Mouse (Mus musculus): Measurements from ENCODE around the gene Fstl4.

Gene Fstl4

DNA sequence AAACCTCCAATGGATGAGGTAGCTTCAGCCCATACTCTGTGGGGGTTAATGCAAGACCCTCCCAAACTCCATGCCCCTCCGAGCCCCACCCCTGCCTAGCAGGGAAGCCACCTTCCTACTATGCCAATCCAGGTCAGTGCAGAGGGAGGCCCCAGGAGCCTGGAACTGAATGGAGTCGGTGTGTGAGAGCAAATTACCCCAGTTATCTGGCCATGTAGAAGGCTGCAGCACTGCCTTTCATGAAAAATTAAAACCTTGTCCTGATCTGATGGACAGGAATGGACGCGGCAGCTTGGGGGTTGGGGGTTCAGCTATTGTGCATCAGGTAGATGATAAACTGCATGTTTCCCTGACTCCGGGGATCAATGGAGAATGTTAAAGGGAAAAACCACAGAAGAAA, 139.7 kb downstream of the Fstl4 start:
- DNase-seq (ENCODE audit: low spot score in 2 of 2), result no peak

GRCm38 (mm10) chr11:52910788-52911187, 146.4 kb downstream of the Fstl4 start:
- no peak for DNase-seq (ENCODE audit: low spot score in 2 of 2)

DNA sequence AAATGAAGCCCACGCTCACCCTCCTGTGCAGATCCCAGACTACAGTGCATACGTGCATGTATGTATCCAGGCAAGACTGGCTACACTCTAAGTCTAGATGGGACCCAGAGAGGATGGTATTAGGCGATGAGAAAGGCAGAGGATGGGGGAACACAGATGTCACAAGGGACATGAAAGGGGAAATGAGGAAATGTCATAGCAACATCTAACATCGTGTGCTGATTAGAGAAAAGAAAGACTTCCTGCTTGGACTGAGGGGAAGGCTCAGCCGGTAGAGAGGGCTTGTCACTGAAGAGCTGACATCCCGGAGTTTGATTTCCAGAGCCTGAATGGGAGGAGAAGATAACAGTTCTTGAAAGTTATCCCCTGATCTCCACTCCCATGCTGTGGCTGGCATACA, 150.0 kb downstream of the Fstl4 start:
- DNase-seq (ENCODE audit: low spot score in 2 of 2), result no peak

DNA sequence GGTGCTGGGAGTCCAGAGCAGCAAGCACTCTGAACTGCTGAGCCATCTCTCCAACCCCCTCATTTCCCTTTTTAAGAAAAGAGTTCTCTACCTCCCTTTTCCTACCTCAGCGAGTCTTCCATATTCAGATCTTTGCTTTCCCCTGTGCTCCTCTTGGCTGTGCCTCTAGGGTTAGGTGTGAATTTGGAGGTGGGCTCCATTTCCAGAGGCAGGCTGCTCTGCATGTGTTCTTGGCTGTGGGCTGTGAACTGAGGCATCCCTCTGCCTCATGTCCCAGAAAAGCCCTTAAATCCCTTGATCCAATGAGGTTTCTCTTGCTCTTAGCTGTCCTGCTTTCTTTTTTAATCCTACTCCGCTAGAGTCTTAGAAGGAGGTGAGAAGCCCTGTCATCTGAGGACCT, 151.2 kb downstream of the Fstl4 start:
- DNase-seq (ENCODE audit: low spot score in 2 of 2), result no peak

DNA sequence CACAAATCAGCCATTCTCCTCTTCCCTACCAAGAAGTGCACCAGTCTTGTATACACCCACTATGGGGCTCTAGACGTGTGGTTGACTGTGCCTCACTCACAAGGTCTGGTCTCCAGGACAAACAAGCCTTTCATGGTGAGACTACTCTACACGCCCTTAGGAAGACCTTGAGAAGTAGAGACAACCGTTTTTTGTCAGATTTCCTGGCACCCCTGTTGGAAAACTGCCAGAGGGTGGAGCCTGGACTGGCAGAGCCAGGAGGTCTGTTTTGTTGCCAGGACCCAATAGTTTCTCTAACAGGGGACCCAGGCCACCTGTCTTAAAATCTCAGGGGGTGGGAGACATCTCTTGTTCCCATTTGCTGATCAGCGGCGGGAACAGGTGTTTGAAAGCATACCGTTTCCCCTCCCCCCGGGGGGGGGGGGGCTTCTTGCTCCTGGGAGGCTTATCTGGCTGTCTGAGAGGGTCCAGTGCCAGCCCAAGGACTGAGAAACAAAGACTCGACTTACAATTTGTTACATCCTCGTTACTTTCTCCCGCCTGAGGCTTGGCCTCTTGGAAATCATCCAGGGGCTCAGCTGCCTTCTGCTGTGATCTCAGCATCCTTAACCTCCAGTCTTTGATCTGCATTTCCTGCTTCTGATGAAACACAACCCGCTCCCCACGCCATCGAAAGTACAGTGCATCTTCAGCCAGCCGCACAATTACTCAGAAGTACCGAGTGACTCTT, 155.0 kb downstream of the Fstl4 start:
- DNase-seq (ENCODE audit: low spot score in 2 of 2), result no peak

- no peak for DNase-seq (ENCODE audit: low spot score in 2 of 2)
Measured at GRCm38 (mm10) chr11:52924196-52924595, 159.8 kb downstream of the Fstl4 start.

DNA sequence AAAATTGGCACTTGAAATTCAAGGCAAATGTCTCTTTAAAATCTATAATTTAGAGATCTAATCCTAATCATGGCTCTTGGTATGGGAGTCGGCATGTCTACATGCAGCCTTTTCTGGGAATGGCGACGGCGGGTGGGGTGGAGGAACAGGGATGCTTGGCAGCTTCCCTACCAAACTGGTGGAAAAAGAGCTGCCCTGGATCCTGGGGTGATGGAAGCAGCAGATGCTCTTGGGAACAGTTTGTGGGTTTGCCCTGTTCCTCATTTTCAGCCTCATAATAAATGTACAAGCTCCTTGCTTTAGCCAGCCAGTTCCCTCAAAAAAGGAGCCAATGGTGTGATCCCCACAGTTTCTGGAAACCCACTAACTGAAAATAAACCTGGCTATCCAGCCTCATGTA, 163.9 kb downstream of the Fstl4 start:
- no peak for DNase-seq (ENCODE audit: low spot score in 2 of 2)

DNA sequence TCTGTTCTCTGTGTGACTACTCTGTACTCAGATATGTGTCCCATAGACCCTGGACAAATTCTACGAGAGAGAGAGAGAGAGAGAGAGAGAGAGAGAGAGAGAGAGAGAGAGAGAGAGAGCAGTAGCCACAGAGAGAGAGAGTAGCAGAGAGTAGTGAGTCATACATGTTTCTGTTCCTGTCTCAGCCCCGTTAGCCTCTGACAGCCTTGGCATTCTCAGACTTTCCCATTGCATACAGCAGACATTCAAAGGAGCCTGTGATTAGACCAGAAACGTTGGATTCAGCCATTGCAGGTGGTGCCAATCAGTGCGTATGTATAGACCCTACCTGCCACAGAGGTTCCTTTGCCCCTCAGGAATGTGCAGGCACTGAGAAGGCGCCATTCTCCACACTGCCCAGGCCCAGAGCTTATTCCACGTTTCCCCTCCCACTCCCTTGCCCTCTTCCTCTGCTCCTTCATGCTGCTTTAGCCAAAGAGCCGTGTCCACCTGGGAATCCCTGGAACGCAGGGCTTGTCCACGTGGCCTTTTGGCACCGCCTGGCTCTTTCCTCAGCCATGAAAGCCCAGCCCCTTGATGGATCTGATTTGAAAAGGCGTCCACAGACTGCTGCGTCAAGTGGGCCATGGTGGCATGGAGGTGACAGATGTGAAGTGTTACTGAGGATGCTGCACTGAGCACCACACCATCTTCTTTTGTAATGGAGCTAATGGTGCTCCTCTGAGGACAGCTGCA, 175.1 kb downstream of the Fstl4 start:
- no peak for DNase-seq (ENCODE audit: low spot score in 2 of 2)

- no peak for DNase-seq (ENCODE audit: low spot score in 2 of 2)
Measured at GRCm38 (mm10) chr11:52942967-52943366, 178.5 kb downstream of the Fstl4 start.

DNA sequence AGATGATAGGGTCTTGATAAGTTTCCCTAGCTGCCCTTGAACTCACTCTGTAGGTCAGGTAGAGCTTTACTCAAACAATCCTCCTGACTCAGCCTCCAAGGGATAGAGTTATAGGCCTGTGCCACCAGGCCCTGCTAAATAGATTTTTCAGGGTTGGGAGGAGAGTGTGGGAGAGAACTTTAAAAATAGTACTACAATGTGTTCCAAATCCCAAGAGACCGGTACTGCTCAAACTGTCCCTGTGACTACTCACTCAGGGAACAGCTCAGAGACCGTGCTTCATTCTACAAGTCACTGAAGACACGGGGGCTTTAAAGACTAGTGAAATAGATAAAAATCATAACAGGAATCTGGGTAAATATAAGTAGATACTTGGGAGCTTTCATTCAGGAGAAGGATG, 190.6 kb downstream of the Fstl4 start:
- DNase-seq (ENCODE audit: low spot score in 2 of 2), result no peak

DNA sequence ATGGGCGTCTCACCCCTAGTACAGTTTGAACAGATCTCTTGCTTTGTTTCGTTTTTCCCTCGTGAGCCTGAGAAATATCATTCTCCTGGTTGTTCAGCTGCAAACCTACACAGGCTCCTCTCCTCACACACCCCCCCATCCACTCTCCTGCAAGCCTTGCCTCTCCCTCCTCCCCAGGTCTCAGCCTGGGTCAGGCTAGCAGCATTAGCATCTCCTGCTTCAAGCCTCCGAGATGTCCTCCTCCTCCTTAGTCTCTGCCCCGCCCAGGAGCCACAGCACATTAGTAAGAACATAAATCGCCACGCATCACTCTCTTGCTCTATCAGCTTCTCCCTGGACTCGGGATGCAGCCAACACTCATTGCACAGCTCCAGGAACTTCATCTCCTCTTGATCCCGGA, 204.4 kb downstream of the Fstl4 start:
- no peak for DNase-seq (ENCODE audit: low spot score in 2 of 2)

- no peak for DNase-seq (ENCODE audit: low spot score in 2 of 2)
Measured at GRCm38 (mm10) chr11:52970396-52970795, 206.0 kb downstream of the Fstl4 start.

- DNase-seq (ENCODE audit: low spot score in 2 of 2), result no peak
Measured at GRCm38 (mm10) chr11:52986986-52987385, 222.6 kb downstream of the Fstl4 start.

DNA sequence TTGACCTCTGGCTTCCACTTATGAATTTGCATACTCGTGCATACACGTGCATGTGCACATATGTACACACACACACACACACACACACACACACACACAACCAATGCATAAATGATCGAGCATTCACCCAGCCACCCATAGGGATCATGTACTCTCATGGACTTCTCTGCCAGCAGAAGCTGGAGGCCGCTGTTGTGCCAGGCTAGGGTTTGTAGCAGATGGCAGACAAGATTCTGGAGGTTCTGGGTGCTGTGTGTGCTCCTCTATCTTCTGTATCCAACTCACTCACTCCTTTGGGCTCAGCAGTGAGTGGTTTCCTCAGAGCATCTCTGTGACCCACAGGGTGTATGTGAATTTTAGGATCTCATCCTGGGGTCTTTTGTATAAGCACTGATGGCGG, 230.3 kb downstream of the Fstl4 start:
- no peak for DNase-seq (ENCODE audit: low spot score in 2 of 2)

GRCm38 (mm10) chr11:52996434-52997093, 232.1 kb downstream of the Fstl4 start:
- no peak for DNase-seq (ENCODE audit: low spot score in 2 of 2)

GRCm38 (mm10) chr11:52997421-52997820, 233.0 kb downstream of the Fstl4 start:
- no peak for DNase-seq (ENCODE audit: low spot score in 2 of 2)

GRCm38 (mm10) chr11:53000226-53000625, 235.8 kb downstream of the Fstl4 start:
- DNase-seq (ENCODE audit: low spot score in 2 of 2), result no peak

- DNase-seq (ENCODE audit: low spot score in 2 of 2), result no peak
Measured at GRCm38 (mm10) chr11:53003361-53003760, 238.9 kb downstream of the Fstl4 start.

DNA sequence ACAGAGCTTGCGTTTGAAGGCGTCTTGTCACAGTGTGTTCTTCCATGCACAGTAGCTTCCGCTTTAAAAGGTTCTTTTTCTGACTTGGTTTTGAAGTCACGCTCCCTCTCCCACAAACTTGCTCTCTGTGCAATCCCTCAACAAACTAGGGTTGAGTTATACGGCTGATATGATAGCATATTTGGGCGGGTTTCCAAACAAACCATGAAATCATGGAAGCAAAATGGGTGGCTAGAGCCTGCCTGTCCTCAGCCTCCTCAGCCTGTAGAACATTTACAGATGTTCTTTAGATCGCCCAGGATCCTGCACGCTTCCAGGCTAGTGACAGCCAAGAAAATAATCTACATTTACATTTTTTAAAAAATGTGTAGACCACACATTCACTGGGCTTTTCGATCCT, 239.4 kb downstream of the Fstl4 start:
- DNase-seq (ENCODE audit: low spot score in 2 of 2), result no peak

DNA sequence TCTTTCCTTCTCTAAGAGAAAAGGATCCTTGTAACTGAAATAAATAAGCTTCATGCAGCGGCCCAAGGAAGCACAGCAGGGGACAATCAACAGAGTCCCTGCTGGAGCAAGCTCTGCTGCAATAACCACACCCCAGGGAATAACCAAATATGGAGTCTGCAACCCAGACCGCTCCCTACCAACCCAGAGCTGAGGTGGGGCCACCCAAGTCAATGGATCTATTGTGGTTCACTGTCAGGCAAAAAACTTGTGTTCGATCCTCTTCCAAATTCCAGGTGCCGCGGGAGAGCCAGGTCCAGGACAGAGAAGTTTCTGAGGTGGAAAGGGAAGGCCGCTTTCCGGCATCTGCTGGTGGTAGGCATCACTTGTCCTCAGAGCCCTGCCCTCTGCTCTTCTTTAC, 245.2 kb downstream of the Fstl4 start:
- no peak for DNase-seq (ENCODE audit: low spot score in 2 of 2)

DNA sequence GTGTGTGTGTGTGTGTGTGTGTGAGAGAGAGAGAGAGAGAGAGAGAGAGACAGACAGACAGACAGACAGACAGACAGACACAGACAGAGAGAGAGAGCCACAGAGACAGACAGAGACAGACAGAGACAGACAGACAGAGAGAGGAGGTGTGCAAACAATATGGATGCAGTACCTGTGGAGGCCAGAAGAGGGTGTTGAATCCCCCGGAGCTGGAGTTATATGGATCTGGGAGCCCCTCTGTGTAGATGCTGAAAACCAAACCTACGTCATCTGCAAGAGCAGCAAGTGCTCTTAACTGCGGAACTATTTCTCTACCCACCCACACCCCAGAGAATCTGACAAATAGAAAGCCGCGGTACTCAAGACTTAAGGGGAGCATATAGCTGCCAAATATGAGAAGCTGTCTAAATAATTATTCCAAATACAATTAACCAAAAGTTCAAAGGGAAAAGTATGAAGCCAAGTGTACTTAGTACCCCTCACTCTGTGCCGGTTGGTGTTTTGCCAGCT, 247.6 kb downstream of the Fstl4 start:
- no peak for DNase-seq (ENCODE audit: low spot score in 2 of 2)

GRCm38 (mm10) chr11:53013906-53014305, 249.5 kb downstream of the Fstl4 start:
- DNase-seq (ENCODE audit: low spot score in 2 of 2), result no peak
